Mouse (Mus musculus): ENCODE results near the gene Wdr20. TPM values are rescaled to one million over a fixed set of nuclear protein-coding genes. Genes with fewer than 3 reads are reported as not detected.
"Not testable (repeated sequence)": the region's sequence is repeated elsewhere in the genome, so short reads cannot be mapped to it uniquely, and the experiment has no call there.

The Wdr20 gene
- 23.7 and 24.1 TPM in 2 replicates for polyA plus RNA-seq (2014; fragmentation: Nextera tagmentation; extraction: Ambion mirVana)

- Histone ChIP-seq H3K36me3 (ENCODE audit: control insufficient read depth, insufficient read depth, low read length) (no peaks in the 10 kb centered on the region), H3K4me3 (ENCODE audit: low read depth, low read length) (peak within 1 kb of the TSS; percentile 96), H3K27ac (ENCODE audit: low read depth) (peak within 1 kb of the TSS; percentile 87), H3K27me3 (replicated peaks; ENCODE audit: control insufficient read depth, insufficient read depth, low read length) (0 out of 2 replicates have a peak, but pooled peaks cover 3% of the 10 kb centered on the region), H3K4me1 (replicated peaks; ENCODE audit: control insufficient read depth, insufficient read depth, low read length) (peaks cover 8% of the 10 kb centered on the region), H3K4me2 (ENCODE audit: low read length) (peak within 1 kb of the TSS; percentile 68), H3K9me3 (ENCODE audit: control insufficient read depth, low read length) (no peaks in the 10 kb centered on the region), H3K9ac (ENCODE audit: low read length) (peak within 1 kb of the TSS; percentile 87)
- ATAC-seq (replicated peaks; ENCODE audit: low FRiP score, low TSS enrichment, low read depth) (peak; percentile 96), DNase-seq (ENCODE audit: low spot score) (peak; percentile 99)
- under 1% methylated on average over 69 of the region's 69 CpGs for WGBS
These were observed at the start of gene Wdr20 for GRCm38 (mm10) chr12:110737170-110738157. Gene Wdr20 (plus strand): TSS chr12:110737944.

DNA sequence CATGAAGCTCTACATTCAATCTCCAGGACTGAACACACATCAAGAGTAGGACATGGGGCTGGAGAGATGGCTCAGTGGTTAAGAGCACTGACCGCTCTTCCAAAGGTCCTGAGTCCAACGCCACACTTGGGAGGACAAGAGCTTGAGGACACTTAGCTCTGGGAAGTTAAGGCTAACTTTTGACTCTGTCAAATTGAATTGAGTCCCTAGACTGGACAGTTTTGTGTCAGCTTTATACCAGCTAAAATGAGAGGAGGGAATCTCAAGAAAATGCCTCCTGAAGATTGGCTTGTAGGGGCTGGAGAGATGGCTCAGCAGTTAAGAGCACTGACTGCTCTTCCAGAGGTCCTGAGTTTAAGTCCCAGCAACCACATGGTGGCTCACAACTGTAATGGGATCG lies 48.8 kb upstream of the Wdr20 start:
- 93% methylated on average over 3 of the region's 3 CpGs for WGBS
- ATAC-seq (replicated peaks; ENCODE audit: low FRiP score, low TSS enrichment, low read depth), result not testable (repeated sequence)
- peaks cover 50% of the 10 kb centered on the region for H3K36me3 ChIP-seq (ENCODE audit: control insufficient read depth, insufficient read depth, low read length)

GRCm38 (mm10) chr12:110689919-110690643 lies 47.7 kb upstream of the Wdr20 start:
- 93% methylated on average over 6 of the region's 6 CpGs for WGBS
- DNase-seq (ENCODE audit: low spot score) (no peak), ATAC-seq (replicated peaks; ENCODE audit: low FRiP score, low TSS enrichment, low read depth) (no peak)
- peaks cover 13% of the 10 kb centered on the region; the same call in 1 of the 2 replicates for H3K4me1 ChIP-seq (replicated peaks; ENCODE audit: control insufficient read depth, insufficient read depth, low read length)
- H3K27me3 ChIP-seq (replicated peaks; ENCODE audit: control insufficient read depth, insufficient read depth, low read length), result no peaks in the 10 kb centered on the region
- H3K4me2 ChIP-seq (ENCODE audit: low read length), result no peak overlapping the region
- no peak overlapping the region for H3K27ac ChIP-seq (ENCODE audit: low read depth)
- no peak overlapping the region for H3K9ac ChIP-seq (ENCODE audit: low read length)
- no peaks in the 10 kb centered on the region for H3K9me3 ChIP-seq (ENCODE audit: control insufficient read depth, low read length)
- H3K36me3 ChIP-seq (ENCODE audit: control insufficient read depth, insufficient read depth, low read length), result peaks cover 58% of the 10 kb centered on the region
- no peak overlapping the region for H3K4me3 ChIP-seq (ENCODE audit: low read depth, low read length)

More for the DNA sequence above, 48.8 kb upstream of the Wdr20 start:
- H3K27ac ChIP-seq (ENCODE audit: low read depth), result 0 out of 2 replicates have a peak overlapping the region, but pooled peaks have one; percentile 45
- H3K9ac ChIP-seq (ENCODE audit: low read length); DNase-seq (ENCODE audit: low spot score); H3K9me3 ChIP-seq (ENCODE audit: control insufficient read depth, low read length); H3K4me1 ChIP-seq (replicated peaks; ENCODE audit: control insufficient read depth, insufficient read depth, low read length); H3K4me2 ChIP-seq (ENCODE audit: low read length); H3K4me3 ChIP-seq (ENCODE audit: low read depth, low read length); H3K27me3 ChIP-seq (replicated peaks; ENCODE audit: control insufficient read depth, insufficient read depth, low read length): not testable (repeated sequence)

- ATAC-seq (replicated peaks; ENCODE audit: low FRiP score, low TSS enrichment, low read depth); H3K9ac ChIP-seq (ENCODE audit: low read length); H3K9me3 ChIP-seq (ENCODE audit: control insufficient read depth, low read length); H3K4me3 ChIP-seq (ENCODE audit: low read depth, low read length); H3K4me1 ChIP-seq (replicated peaks; ENCODE audit: control insufficient read depth, insufficient read depth, low read length); DNase-seq (ENCODE audit: low spot score); H3K27ac ChIP-seq (ENCODE audit: low read depth); H3K27me3 ChIP-seq (replicated peaks; ENCODE audit: control insufficient read depth, insufficient read depth, low read length): not testable (repeated sequence)
- 75% methylated on average over 5 of the region's 5 CpGs for WGBS
- Histone ChIP-seq H3K4me2 (ENCODE audit: low read length) (peak overlapping the region; percentile 3; the same call in 1 of the 2 replicates), H3K36me3 (ENCODE audit: control insufficient read depth, insufficient read depth, low read length) (peaks cover 51% of the 10 kb centered on the region)
These were observed 44.4 kb upstream of the Wdr20 start for GRCm38 (mm10) chr12:110693378-110693777.

DNA sequence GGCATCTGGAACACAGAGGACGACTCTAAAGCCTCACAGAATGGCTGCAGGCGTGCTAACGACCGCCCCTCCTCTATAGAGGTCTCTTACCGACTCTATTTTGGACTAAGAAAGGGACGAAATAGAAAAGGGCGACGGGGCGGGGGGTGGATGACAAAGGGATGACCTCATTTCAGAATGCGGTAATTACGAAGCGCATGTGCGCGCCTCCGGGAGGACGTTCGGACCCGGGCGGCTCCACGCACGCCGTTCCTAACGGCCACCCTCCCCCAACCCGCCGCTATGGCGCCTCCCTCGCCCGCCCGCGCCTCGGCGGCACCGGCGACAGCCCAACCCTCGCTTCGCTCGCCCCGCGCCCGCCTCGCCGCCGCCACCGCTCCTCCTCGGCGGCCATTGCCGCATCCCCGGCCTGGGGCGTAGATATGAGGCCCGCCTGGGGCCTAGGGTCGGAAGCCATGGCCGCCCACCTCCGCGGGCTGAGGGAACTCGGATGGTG lies 42.0 kb upstream of the Wdr20 start:
- H3K9ac ChIP-seq (ENCODE audit: low read length), result peak overlapping the region; percentile 98
- H3K27ac ChIP-seq (ENCODE audit: low read depth), result peak overlapping the region; percentile 92
- DNase-seq (ENCODE audit: low spot score), result peak; percentile 85
- H3K9me3 ChIP-seq (ENCODE audit: control insufficient read depth, low read length), result no peaks in the 10 kb centered on the region
- H3K4me2 ChIP-seq (ENCODE audit: low read length), result peak overlapping the region; percentile 58
- H3K27me3 ChIP-seq (replicated peaks; ENCODE audit: control insufficient read depth, insufficient read depth, low read length), result no peaks in the 10 kb centered on the region
- peak; percentile 47 for ATAC-seq (replicated peaks; ENCODE audit: low FRiP score, low TSS enrichment, low read depth)
- H3K4me1 ChIP-seq (replicated peaks; ENCODE audit: control insufficient read depth, insufficient read depth, low read length), result peaks cover 14% of the 10 kb centered on the region
- under 1% methylated on average over 53 of the region's 55 CpGs for WGBS
- peaks cover 33% of the 10 kb centered on the region for H3K36me3 ChIP-seq (ENCODE audit: control insufficient read depth, insufficient read depth, low read length)
- peak overlapping the region; percentile 64 for H3K4me3 ChIP-seq (ENCODE audit: low read depth, low read length)

DNA sequence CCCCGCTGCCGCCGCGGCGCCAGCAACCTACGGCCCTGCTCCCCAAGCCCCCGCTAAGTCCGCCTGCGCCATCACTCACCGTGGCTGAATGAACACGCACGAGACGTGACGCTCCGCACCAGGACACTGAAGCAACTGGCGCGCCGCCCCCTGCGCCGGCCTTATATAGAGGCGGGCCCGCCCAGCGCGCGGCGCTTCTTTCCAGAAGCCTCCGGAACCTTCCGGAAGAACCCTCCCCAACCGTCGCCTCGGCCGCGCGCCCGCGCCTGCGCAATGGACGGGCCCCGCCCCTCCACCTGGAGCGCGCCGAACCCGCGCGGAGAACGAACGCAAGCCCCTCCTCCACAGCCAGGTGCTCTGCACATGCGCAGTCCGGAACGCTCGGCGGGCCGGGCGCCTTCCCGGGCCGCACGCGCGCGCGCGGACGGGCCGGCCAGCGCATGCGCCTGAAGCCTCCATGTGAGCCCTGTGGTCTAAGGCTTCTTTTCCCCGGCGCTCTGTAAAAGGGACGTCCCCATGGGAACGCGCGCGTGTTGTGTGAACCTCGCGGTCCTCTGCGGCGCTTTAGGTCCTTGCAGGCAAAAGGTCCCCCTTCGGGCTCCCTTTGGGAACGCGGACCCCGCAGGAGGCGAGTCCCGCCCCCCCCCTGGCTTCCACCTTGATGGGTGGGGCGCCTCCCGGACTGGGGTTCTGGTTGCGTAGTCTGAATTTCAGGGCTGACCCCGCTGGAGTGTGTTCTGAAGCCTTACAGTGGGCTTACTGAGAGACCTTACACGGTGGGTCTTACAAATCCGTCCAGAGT lies 41.4 kb upstream of the Wdr20 start:
- H3K9me3 ChIP-seq (ENCODE audit: control insufficient read depth, low read length), result no peaks in the 10 kb centered on the region
- ATAC-seq (replicated peaks; ENCODE audit: low FRiP score, low TSS enrichment, low read depth), result peak; percentile 96
- no peaks in the 10 kb centered on the region for H3K27me3 ChIP-seq (replicated peaks; ENCODE audit: control insufficient read depth, insufficient read depth, low read length)
- H3K4me3 ChIP-seq (ENCODE audit: low read depth, low read length), result peak overlapping the region; percentile 64
- H3K36me3 ChIP-seq (ENCODE audit: control insufficient read depth, insufficient read depth, low read length), result peaks cover 31% of the 10 kb centered on the region
- H3K4me2 ChIP-seq (ENCODE audit: low read length), result peak overlapping the region; percentile 86
- H3K4me1 ChIP-seq (replicated peaks; ENCODE audit: control insufficient read depth, insufficient read depth, low read length), result peaks cover 14% of the 10 kb centered on the region
- WGBS, result under 1% methylated on average over 89 of the region's 89 CpGs
- DNase-seq (ENCODE audit: low spot score), result peak; percentile 99
- H3K9ac ChIP-seq (ENCODE audit: low read length), result peak overlapping the region; percentile 98
- H3K27ac ChIP-seq (ENCODE audit: low read depth), result peak overlapping the region; percentile 92

DNA sequence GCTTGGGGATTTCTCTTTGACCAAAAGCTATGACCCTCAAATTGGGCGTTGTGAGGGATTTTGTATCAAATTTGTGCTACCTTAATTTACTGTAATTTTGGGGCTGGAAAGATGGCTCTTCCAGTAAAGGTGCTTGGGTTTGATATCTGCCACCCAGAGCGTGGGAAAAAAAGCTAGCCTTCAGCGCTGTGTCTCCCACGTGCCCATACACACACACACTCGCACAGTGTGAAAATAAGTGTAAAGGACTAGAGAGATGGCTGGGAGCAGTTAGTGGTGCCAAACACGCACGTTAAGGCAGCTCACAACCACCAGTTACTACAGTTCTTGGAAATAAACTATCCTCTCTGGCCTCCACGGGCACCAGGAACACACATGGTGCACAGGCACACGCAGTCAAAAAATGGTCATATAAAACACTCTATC lies 40.8 kb upstream of the Wdr20 start:
- no peaks in the 10 kb centered on the region for H3K9me3 ChIP-seq (ENCODE audit: control insufficient read depth, low read length)
- H3K27ac ChIP-seq (ENCODE audit: low read depth), result peak overlapping the region; percentile 76
- 50% methylated on average over 9 of the region's 9 CpGs for WGBS

More for the DNA sequence above, 40.8 kb upstream of the Wdr20 start:
- no peak for ATAC-seq (replicated peaks; ENCODE audit: low FRiP score, low TSS enrichment, low read depth)
- Histone ChIP-seq H3K27me3 (replicated peaks; ENCODE audit: control insufficient read depth, insufficient read depth, low read length) (no peaks in the 10 kb centered on the region), H3K36me3 (ENCODE audit: control insufficient read depth, insufficient read depth, low read length) (peaks cover 26% of the 10 kb centered on the region), H3K4me1 (replicated peaks; ENCODE audit: control insufficient read depth, insufficient read depth, low read length) (peaks cover 14% of the 10 kb centered on the region), H3K9ac (ENCODE audit: low read length) (peak overlapping the region; percentile 73), H3K4me2 (ENCODE audit: low read length) (peak overlapping the region; percentile 86), H3K4me3 (ENCODE audit: low read depth, low read length) (peak overlapping the region; percentile 64)
- DNase-seq (ENCODE audit: low spot score), result no peak
